Mouse (Mus musculus): ENCODE results near the gene Zfp664.

Zfp664 gene

GRCm38 (mm10) chr5:124872033-124872432, 9.5 kb downstream of the Zfp664 start:
- DNase-seq (ENCODE audit: low read depth, low spot score), result no peak

GRCm38 (mm10) chr5:124873096-124873495, 10.6 kb downstream of the Zfp664 start:
- DNase-seq (ENCODE audit: low read depth, low spot score), result no peak

GRCm38 (mm10) chr5:124873890-124874601, 11.6 kb downstream of the Zfp664 start:
- DNase-seq (ENCODE audit: low read depth, low spot score), result no peak

GRCm38 (mm10) chr5:124879251-124879650, 16.8 kb downstream of the Zfp664 start:
- DNase-seq (ENCODE audit: low read depth, low spot score), result no peak

GRCm38 (mm10) chr5:124879801-124880200, 17.3 kb downstream of the Zfp664 start:
- no peak for DNase-seq (ENCODE audit: low read depth, low spot score)

- DNase-seq (ENCODE audit: low read depth, low spot score), result no peak
These were observed 21.4 kb downstream of the Zfp664 start for GRCm38 (mm10) chr5:124883877-124884276.

- DNase-seq (ENCODE audit: low read depth, low spot score), result no peak
These were observed 26.2 kb downstream of the Zfp664 start for GRCm38 (mm10) chr5:124888661-124889060.

GRCm38 (mm10) chr5:124891921-124892370, 29.5 kb downstream of the Zfp664 start:
- DNase-seq (ENCODE audit: low read depth, low spot score), result no peak

- DNase-seq (ENCODE audit: low read depth, low spot score), result no peak
These were observed 33.6 kb downstream of the Zfp664 start for GRCm38 (mm10) chr5:124896135-124896534.

GRCm38 (mm10) chr5:124899945-124900631, 37.6 kb downstream of the Zfp664 start:
- DNase-seq (ENCODE audit: low read depth, low spot score), result peak; percentile 71

GRCm38 (mm10) chr5:124900738-124901490, 38.4 kb downstream of the Zfp664 start:
- DNase-seq (ENCODE audit: low read depth, low spot score), result no peak

- DNase-seq (ENCODE audit: low read depth, low spot score), result no peak
These were observed 39.2 kb downstream of the Zfp664 start for GRCm38 (mm10) chr5:124901675-124902074.

GRCm38 (mm10) chr5:124902195-124902594, 39.7 kb downstream of the Zfp664 start:
- no peak for DNase-seq (ENCODE audit: low read depth, low spot score)

GRCm38 (mm10) chr5:124903852-124904251, 41.4 kb downstream of the Zfp664 start:
- DNase-seq (ENCODE audit: low read depth, low spot score), result no peak

- no peak for DNase-seq (ENCODE audit: low read depth, low spot score)
These were observed 44.4 kb downstream of the Zfp664 start for GRCm38 (mm10) chr5:124906890-124907289.

- DNase-seq (ENCODE audit: low read depth, low spot score), result peak; percentile 82
These were observed 46.4 kb downstream of the Zfp664 start for GRCm38 (mm10) chr5:124908860-124909259.

- peak; percentile 73 for DNase-seq (ENCODE audit: low read depth, low spot score)
These were observed 49.8 kb downstream of the Zfp664 start for GRCm38 (mm10) chr5:124912276-124912675.

GRCm38 (mm10) chr5:124912946-124913933, 50.7 kb downstream of the Zfp664 start:
- peak; percentile 24 for DNase-seq (ENCODE audit: low read depth, low spot score)

GRCm38 (mm10) chr5:124919798-124920197, 57.3 kb downstream of the Zfp664 start:
- DNase-seq (ENCODE audit: low read depth, low spot score), result no peak

GRCm38 (mm10) chr5:124921410-124921809, 58.9 kb downstream of the Zfp664 start:
- no peak for DNase-seq (ENCODE audit: low read depth, low spot score)

Measured in R1 (cell line).